Mouse (Mus musculus) megakaryocyte-erythroid progenitor cell, adult 5-6 weeks (primary cell): ENCODE measurements at regions not wholly inside any gene's neighbourhood (a gene's known extent, or its start where the extent isn't known, plus 50 kb on each side); places are given as distances from the start of the nearest gene placed in this dataset.

Experiments
- ATAC-seq: replicated peaks from 2 replicates; pipeline ENCODE4 v1.8.0; 2016; ENCODE audit warnings: mild to moderate bottlenecking, inconsistent platforms; ENCODE audit not compliant: severe bottlenecking, poor library complexity, low FRiP score, low TSS enrichment

- no peak for ATAC-seq
These were observed 190.5 kb downstream of the Dyrk2 start for GRCm38 (mm10) chr10:118679507-118679906.

GRCm38 (mm10) chr10:118680896-118681295, 189.1 kb downstream of the Dyrk2 start:
- ATAC-seq, result no peak

- no peak for ATAC-seq
These were observed 186.7 kb downstream of the Dyrk2 start for GRCm38 (mm10) chr10:118683356-118683755.

DNA sequence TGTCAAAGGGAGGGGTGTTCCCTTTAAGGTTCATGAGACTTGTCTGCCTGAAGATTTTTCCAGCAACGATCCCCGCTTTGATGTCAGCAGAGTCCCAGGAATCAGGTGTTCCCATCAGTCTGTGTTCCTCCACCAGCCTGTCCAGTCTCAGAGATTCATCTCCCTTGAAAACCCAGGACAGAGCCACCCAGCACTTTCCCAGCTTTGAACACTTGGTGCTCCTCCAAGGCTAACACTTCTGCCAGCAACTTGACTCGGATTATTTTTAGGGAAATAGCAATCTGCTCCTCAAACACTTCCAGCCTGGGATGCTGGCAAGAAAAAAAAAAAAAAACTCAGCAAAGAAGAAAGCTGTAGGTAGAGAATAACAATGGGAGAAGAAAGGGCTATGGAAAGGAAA, 170.7 kb downstream of the Dyrk2 start:
- no peak for ATAC-seq

- ATAC-seq, result no peak
These were observed 169.9 kb downstream of the Dyrk2 start for GRCm38 (mm10) chr10:118700115-118700514.

GRCm38 (mm10) chr10:118706020-118706419, 164.0 kb downstream of the Dyrk2 start:
- ATAC-seq, result no peak

DNA sequence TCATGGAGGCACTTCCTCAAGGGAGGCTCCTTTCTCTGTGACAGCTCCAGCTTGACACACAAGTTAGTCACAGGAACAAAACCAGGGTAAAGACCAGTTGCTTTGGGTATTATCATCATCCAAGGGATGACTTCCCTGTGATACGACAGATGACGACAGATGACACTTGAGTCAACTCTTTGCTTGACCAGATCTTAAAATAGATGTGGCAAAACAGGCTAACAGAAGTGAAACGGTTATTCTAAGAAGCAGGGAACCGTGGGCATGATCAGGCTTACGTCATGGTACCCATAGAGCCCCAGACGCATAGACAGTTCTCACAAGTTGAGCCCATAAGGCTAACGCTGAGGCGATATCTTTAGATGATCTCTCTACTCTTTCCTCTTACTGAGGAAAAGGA, 160.3 kb downstream of the Dyrk2 start:
- ATAC-seq, result no peak

DNA sequence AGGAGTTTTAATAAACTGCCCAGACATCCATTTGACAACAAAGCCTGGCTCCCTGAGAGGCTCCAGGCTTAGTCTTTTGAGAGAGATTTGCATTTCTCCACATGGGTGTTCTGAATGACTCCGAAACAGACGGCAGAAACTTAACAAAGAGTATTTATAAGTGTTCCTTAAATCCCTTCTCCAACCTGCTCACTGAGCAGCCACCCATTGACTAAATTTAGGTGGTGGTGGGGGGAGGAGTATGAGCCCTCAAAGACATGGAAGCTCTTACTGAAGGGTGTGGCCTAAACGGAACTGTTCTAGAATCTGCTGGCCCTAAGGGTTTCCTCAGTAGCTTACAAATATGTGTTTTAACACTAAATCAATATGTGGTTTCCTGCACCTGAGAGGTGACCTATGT, 158.5 kb downstream of the Dyrk2 start:
- ATAC-seq, result no peak

GRCm38 (mm10) chr10:118711951-118712350, 158.1 kb downstream of the Dyrk2 start:
- no peak for ATAC-seq

DNA sequence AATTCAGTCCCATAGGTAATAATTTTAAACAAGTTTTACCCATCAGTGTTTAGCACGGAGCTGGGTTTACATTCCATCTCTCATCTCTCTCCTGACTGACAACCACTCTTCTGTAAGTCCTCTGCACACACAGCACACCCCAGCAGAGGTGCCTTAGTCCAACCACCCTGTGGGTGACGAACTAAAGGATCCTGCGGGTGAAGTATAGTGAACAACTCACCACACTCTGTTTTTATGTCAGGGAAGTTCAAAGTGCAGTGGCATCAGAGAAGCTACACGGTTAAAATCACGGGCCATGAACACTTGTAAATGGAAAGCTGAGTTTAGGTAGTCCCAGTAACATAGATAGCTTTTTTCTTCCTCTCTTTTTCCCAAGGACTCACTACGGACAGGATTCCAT, 157.1 kb downstream of the Dyrk2 start:
- ATAC-seq, result no peak

DNA sequence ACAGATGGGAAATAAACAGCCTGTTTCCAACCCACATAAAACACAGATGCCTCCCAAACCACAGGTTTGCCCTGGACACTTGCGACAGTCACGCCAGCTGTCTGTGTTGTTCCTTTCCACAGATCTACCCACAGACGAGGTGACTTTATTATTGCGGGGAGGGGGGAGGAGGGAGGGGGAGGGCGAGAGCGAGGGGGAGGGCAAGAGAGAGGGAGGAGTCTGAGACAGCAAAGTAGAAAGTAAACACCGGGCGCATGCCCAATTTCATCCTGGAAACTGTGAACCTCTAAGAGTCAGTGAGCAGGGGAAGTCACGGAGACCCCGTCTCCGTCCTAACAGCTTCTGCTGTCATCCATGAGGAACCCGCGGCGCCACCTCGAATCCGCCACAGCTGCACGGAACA, 155.8 kb downstream of the Dyrk2 start:
- ATAC-seq, result peak; percentile 46; the same call in 1 of the 2 replicates

GRCm38 (mm10) chr10:118714595-118714994, 155.4 kb downstream of the Dyrk2 start:
- ATAC-seq, result peak; percentile 53; the same call in 1 of the 2 replicates

DNA sequence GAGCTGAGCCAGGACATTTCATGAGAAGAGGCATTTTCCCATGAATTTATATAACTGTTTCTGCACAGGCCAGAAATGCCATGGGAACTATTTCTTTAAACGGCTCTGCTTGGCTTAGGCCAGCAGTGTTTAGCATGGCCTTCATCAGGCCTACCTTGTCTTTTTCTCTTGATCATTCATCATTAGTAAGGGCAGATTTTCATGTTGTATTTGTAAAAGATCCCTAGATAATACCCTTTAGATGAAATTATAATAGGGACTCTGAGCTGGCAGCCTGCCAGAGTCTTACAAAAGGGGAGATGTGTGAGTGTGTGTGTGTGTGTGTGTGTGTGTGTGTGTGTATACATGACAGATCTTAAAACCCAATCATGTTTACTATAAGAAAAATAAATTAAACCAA, 149.4 kb downstream of the Dyrk2 start:
- no peak for ATAC-seq

- ATAC-seq, result no peak
These were observed 147.9 kb downstream of the Dyrk2 start for GRCm38 (mm10) chr10:118722132-118722551.

DNA sequence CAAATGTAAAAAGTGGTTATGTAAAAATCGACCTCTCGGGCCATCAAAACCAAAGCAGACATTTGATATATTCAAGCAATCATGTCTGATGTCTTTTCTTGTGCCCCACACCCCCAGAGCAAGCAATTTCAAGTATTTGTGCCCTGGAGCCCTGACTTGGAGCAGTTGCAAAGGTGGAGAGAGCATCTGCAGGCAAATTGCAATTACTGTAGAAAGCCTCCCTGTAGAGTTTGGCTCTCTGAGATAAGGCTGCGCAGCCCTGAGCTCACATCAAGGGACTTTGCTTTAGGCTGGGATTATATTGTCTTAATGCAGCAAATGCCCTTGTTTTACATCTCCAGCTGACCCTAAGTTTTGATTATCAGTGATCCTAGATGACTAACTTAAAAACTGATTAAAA, 147.3 kb downstream of the Dyrk2 start:
- ATAC-seq, result no peak

- no peak for ATAC-seq
These were observed 133.9 kb downstream of the Dyrk2 start for GRCm38 (mm10) chr10:118736093-118736492.

GRCm38 (mm10) chr10:118737064-118737463, 132.9 kb downstream of the Dyrk2 start:
- no peak for ATAC-seq

- no peak for ATAC-seq
These were observed 130.0 kb downstream of the Dyrk2 start for GRCm38 (mm10) chr10:118739849-118740481.

DNA sequence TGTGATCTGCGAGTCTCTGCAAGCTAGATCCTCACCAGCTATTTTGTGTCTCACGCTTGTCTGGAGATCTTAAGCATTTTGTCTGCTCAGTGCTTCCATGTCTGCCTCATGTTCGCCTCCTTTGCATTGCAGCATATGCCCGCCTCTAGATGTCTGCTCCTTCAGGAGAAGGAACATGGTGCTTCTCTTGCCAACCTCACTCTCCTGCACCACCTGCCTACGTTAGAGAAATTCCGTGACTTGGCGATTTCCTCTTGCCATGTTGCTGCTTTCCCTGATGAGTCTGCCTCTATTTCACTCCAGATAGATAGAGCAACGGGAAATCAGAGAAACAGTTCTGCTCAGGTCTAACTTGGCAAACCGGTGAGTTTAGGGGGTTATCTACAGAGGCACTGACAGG, 126.2 kb downstream of the Dyrk2 start:
- ATAC-seq, result no peak

- ATAC-seq, result no peak
These were observed 123.2 kb downstream of the Dyrk2 start for GRCm38 (mm10) chr10:118746719-118747395.

GRCm38 (mm10) chr10:118749039-118749438, 121.0 kb downstream of the Dyrk2 start:
- peak; percentile 65 for ATAC-seq
